Mouse (Mus musculus): ENCODE measurements around the gene Csgalnact2. TPM values are rescaled to one million over a fixed set of nuclear protein-coding genes. Genes with fewer than 3 reads are reported as not detected.

The Csgalnact2 gene
- polyA plus RNA-seq, 1 experiment from 2014 or later, result 10.2 TPM

GRCm38 (mm10) chr6:118064968-118065530, 73.9 kb downstream of the Csgalnact2 start:
- no peak overlapping the region for H3K9ac ChIP-seq (ENCODE audit: low read depth, low read length)
- H3K36me3 ChIP-seq (ENCODE audit: control insufficient read depth, insufficient read depth, low read length), result no peaks in the 10 kb centered on the region
- no peaks in the 10 kb centered on the region for H3K9me3 ChIP-seq (replicated peaks; ENCODE audit: control insufficient read depth, low read length)
- peaks cover 31% of the 10 kb centered on the region for H3K27me3 ChIP-seq (ENCODE audit: control insufficient read depth, insufficient read depth, low read length)
- no peak overlapping the region for H3K27ac ChIP-seq (ENCODE audit: low read depth, low read length)
- whole genome bisulfite sequencing (ENCODE audit: insufficient replicate concordance), result 16% methylated on average over 7 of the region's 7 CpGs
- no peak for ATAC-seq (replicated peaks; ENCODE audit: insufficient number of reproducible peaks, low FRiP score, low TSS enrichment)
- H3K4me1 ChIP-seq (ENCODE audit: control insufficient read depth, insufficient read depth, low read length), result peaks cover 16% of the 10 kb centered on the region; the same call in 1 of the 2 replicates
- no peak overlapping the region for H3K4me3 ChIP-seq (ENCODE audit: low read depth, low read length)
- H3K4me2 ChIP-seq, result peak overlapping the region; percentile 92

- Histone ChIP-seq H3K9ac (ENCODE audit: low read depth, low read length) (no peak overlapping the region), H3K9me3 (replicated peaks; ENCODE audit: control insufficient read depth, low read length) (no peaks in the 10 kb centered on the region), H3K4me3 (ENCODE audit: low read depth, low read length) (no peak overlapping the region), H3K4me1 (ENCODE audit: control insufficient read depth, insufficient read depth, low read length) (peaks cover 16% of the 10 kb centered on the region; the same call in 1 of the 2 replicates), H3K4me2 (no peak overlapping the region), H3K27ac (ENCODE audit: low read depth, low read length) (no peak overlapping the region), H3K36me3 (ENCODE audit: control insufficient read depth, insufficient read depth, low read length) (no peaks in the 10 kb centered on the region), H3K27me3 (ENCODE audit: control insufficient read depth, insufficient read depth, low read length) (peaks cover 27% of the 10 kb centered on the region)
- WGBS (ENCODE audit: insufficient replicate concordance), result 64% methylated on average over 5 of the region's 5 CpGs
- ATAC-seq (replicated peaks; ENCODE audit: insufficient number of reproducible peaks, low FRiP score, low TSS enrichment), result no peak
These were observed 75.7 kb downstream of the Csgalnact2 start for GRCm38 (mm10) chr6:118063266-118063665.

DNA sequence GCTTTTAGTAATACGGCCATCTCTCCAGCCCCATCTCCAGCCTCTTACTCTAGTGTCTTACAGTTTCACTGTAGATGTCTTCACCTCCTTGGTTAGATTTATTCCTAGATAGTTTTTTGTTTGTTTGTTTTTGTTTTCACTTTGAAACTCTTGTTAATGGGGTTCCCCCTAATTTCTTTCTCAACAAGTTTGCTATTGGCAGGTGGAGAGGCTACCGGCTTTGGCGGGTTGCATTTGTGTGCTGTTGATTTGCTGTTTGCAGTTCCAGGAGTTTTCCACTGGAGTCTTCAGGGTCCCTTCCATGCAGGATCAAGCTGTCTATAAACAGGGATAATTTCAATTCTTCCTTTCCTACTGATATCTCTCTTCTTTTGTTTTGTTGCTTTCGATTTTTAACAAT, 77.7 kb downstream of the Csgalnact2 start:
- no peak overlapping the region for H3K4me3 ChIP-seq (ENCODE audit: low read depth, low read length)
- no peaks in the 10 kb centered on the region for H3K9me3 ChIP-seq (replicated peaks; ENCODE audit: control insufficient read depth, low read length)
- no peak overlapping the region for H3K9ac ChIP-seq (ENCODE audit: low read depth, low read length)
- peaks cover 11% of the 10 kb centered on the region; the same call in 1 of the 2 replicates for H3K4me1 ChIP-seq (ENCODE audit: control insufficient read depth, insufficient read depth, low read length)
- ATAC-seq (replicated peaks; ENCODE audit: insufficient number of reproducible peaks, low FRiP score, low TSS enrichment), result no peak
- no peaks in the 10 kb centered on the region for H3K36me3 ChIP-seq (ENCODE audit: control insufficient read depth, insufficient read depth, low read length)
- WGBS (ENCODE audit: insufficient replicate concordance), result 87% methylated on average over 4 of the region's 4 CpGs
- H3K4me2 ChIP-seq, result no peak overlapping the region
- H3K27ac ChIP-seq (ENCODE audit: low read depth, low read length), result no peak overlapping the region
- peaks cover 10% of the 10 kb centered on the region; the same call in 1 of the 2 replicates for H3K27me3 ChIP-seq (ENCODE audit: control insufficient read depth, insufficient read depth, low read length)

Small RNAs within 50 kb of the gene (microRNA-seq; reads per million reads assigned to microRNA genes)
- not detected for gene Mir7044 (ENCODE audit: borderline number of aligned reads)

Other genes starting within 250 kb of the Csgalnact2 start
- gene Hnrnpf, start 238.8 kb downstream of the Csgalnact2 start, polyA plus RNA-seq (2014; fragmentation: Nextera tagmentation; extraction: Ambion mirVana), result 554 and 606 TPM in 2 replicates
- gene Fxyd4, start 201.4 kb downstream of the Csgalnact2 start, polyA plus RNA-seq (2014; fragmentation: Nextera tagmentation; extraction: Ambion mirVana), result 0.76 and 2.4 TPM in 2 replicates
- gene Rasgef1a, start 127.7 kb downstream of the Csgalnact2 start, polyA plus RNA-seq (2014; fragmentation: Nextera tagmentation; extraction: Ambion mirVana), result 0.30 and 0.49 TPM in 2 replicates
- gene Ret, start 58.6 kb upstream of the Csgalnact2 start, polyA plus RNA-seq (2014; fragmentation: Nextera tagmentation; extraction: Ambion mirVana), result 0.04 and 0.20 TPM in 2 replicates

Data from heart, embryonic 11.5 days (tissue).